ENCODE assay signal across 8 mouse cellular contexts in genomic region chr9:87144106-87144505, GRCm38 (mm10). TPM values are rescaled to one million over a fixed set of nuclear protein-coding genes. Genes with fewer than 3 reads are reported as not detected.
DNase-seq lines count a peak whose midpoint lies in the region.

Mrap2 (plus strand) TSS chr9:87144306.

- DNase-seq in adrenal gland, adult 18-20 months (ENCODE audit: low spot score in 2 of 2) = peak; percentile 65 to 74
- DNase-seq in cerebellum, adult 9-11 months = peak; percentile 61
- DNase-seq in frontal cortex, adult 2 months (ENCODE audit: extremely low spot score in 1 of 2, low spot score in 1 of 2) = peak; percentile 19 to 76
- DNase-seq in induced T-regulatory cell, adult 2 months (ENCODE audit: low read depth) = peak; percentile 4
- peak; percentile 72 to 80 for DNase-seq in left cerebral cortex, adult 18-20 months (ENCODE audit: low spot score in 2 of 2)
- DNase-seq in lung, postnatal 4 days = peak; percentile 40 to 57
- DNase-seq in right cerebral cortex, postnatal 36 days (ENCODE audit: low spot score in 2 of 2) = peak; percentile 39 to 50
- DNase-seq in spleen, adult 12 weeks (ENCODE audit: low spot score) = no peak

RNA-seq across cellular contexts. Expression of gene Mrap2, which starts in this region (rescaled TPM):
- total RNA-seq in adrenal gland, adult 18-20 months (2021) = 1 to 10 TPM; 2.9 to 3.5 TPM
- 5.5 TPM in 2 replicates for polyA plus RNA-seq in frontal cortex, adult 2 months (2012; rRNA removed)
- 1 to 10 TPM; 5.5 to 6.4 TPM for total RNA-seq in left cerebral cortex, adult 18-20 months (2021)
